Mouse (Mus musculus) left cerebral cortex, adult 2 months (tissue): ENCODE data around the gene Ap3d1. TPM values are rescaled to one million over a fixed set of nuclear protein-coding genes. Genes with fewer than 3 reads are reported as not detected.
A peak's percentile ranks its signal among the peaks of the same experiment; 100 is the strongest.

ENCODE experiments used
- DNase-seq, 2 experiments: peaks; one replicate each; pipeline ENCODE4 v3.0.0; 2021 to 2022; ENCODE audit warnings: low spot score in 2 of 2, mixed read lengths in 1 of 2; ENCODE audit errors: extremely low spot score in 1 of 2
- H3K27ac ChIP-seq: fragments of 200-600 bp; 2 replicates; pipeline ENCODE4 v1.8.1; 2022
- H3K4me3 ChIP-seq: fragments of 200-600 bp; 2 replicates; pipeline ENCODE4 v1.8.1; 2022
- CTCF ChIP-seq: fragments of 200-600 bp; IDR thresholded peaks from 2 replicates; pipeline ENCODE4 v1.8.1; 2022; ENCODE audit warnings: antibody characterized with exemption, mild to moderate bottlenecking, moderate library complexity
- intact Hi-C: fragments of 180-260 bp; cut with DNase I; formaldehyde crosslinking; loops from one replicate; pipeline ENCODE4 v1.15.1; 2025
- total RNA-seq, 2 experiments: library from RNA; stranded (reverse); gene quantifications; 2 replicates each; pipeline ENCODE4 v1.2.3; 2021

Gene Ap3d1
- total RNA-seq, 2 experiments from 2014 or later: 150 to 151 TPM

DNA sequence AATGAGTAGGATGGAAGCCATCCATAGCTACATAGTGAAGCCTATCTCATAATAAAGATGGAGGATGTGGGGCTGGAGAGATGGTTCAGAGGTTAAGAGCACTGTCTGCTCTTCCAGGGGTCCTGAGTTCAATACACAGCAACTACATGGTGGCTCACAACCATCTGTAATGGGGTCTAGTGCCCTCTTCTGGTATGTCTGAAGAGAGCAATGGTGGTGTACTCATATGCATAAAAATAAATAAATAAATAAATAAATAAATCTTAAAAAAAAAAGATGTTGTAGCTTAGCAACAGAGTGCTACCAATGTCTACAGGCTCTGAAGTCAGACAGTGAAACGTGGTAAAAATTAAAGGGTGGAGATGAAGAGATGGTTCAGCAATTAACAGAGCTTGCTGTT is 3.4 kb downstream of the Ap3d1 start:
- intact Hi-C loops: no loop called here
- no peak overlapping the region for H3K4me3 ChIP-seq
- H3K27ac ChIP-seq: no peak overlapping the region
- TF ChIP-seq CTCF: peak; percentile 29; the same call in 1 of the 2 replicates
- DNase-seq: no peak

DNA sequence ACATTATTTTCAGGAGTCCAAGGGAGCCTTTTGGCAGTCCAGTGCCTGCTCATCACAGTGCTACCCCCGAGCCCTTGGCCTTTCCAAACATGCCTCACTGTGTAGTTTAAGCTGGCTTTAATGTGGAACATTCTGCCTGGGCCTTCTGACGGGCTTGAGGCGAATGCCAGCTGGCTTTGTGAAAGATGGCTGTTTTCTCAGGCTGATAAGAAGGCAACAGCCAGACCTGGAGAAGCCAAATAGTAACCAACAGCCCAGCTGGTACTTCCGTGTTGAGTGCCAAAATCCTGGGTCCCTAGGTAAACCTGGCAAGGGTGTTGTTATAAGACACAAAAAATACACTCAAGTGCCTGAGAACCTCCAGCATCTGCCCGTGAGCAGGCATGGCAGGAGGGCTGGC is 5.3 kb downstream of the Ap3d1 start:
- intact Hi-C loops: no loop called here
- Histone ChIP-seq H3K4me3 (no peak overlapping the region), H3K27ac (no peak overlapping the region)
- TF ChIP-seq CTCF: no peak
- no peak for DNase-seq

DNA sequence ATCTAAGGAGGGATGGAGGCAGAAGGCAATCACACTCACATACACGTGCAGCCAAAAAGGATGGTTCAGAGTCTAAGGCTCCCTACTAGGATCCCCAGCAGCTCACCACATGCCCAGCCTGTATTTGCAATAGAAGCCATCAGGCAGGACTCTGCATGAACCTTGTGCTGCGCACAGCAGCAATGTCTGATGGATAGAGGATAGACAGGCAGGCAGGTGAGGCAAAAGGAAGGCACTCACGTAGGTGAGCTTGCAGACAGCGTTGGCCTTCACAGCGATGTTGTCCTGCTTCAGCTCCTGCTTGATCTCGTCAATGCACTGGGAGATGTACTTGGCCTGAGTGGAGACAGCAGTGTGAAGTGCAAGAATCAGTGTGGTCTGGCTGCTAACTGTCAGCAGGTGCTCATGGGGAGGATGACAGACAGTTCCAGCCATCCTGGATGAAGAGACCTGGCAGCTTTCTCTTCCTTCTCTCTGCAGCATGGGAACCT is 9.4 kb downstream of the Ap3d1 start:
- intact Hi-C loops: no loop called here
- no peak overlapping the region for H3K27ac ChIP-seq
- DNase-seq: no peak
- TF ChIP-seq CTCF: no peak
- no peak overlapping the region for H3K4me3 ChIP-seq

DNA sequence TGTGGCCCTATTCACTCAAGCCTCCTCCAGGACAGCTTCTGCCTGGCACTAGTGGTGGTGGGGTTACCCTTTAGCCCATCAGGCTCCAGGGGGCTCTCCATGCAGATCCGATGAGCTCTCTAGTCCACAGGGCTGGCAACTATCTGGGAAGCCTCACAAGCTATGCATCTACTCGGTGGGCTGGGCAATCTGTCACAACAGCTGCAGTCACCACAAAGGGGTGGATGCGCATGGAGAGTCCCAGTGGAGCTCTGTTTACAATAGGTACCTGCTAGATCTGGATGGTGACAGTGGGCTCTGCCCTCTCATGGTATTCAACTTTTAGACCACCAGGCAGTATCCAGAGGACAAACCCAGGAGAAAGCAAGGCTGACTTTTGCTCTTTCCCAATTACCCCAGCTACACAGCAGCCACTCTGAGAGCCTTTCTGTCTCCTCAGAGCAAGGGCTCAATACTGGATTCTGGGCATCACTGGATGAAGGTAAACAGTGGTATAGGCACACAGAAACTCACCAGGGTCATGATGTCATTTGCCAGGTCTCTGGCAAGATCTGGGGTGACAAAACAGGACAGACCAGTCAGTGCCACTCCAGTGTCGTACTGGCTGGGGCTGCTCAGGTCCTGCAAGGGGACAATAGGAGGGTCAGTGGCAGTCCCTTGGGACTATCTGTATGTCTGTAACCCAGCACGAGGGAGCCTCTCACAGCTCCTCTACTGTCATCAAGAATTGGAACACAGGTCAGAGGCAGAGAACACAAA is 14.5 kb downstream of the Ap3d1 start:
- Histone ChIP-seq H3K4me3 (no peak overlapping the region), H3K27ac (no peak overlapping the region)
- no peak for TF ChIP-seq CTCF
- intact Hi-C loops: no loop called here
- DNase-seq: no peak

DNA sequence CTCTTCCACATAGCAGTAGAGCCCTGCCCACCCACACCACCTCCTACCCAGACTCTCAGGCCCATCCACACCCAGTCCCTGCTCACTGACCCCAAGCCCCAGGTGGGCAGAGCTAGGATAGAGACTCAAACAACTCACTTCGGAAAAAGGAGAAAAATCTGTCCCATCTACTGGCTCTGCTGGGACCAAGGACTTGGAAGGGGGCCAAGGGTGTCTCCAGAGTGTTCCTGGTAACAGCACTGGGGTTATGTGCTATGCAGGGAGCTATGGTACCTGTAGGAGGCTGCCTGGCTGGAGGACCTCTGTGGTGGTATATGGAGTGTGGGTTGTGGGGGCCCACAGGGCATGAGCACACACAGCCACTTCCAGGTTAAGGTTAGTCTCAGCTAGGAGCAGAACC is 24.8 kb downstream of the Ap3d1 start:
- no peak overlapping the region for H3K4me3 ChIP-seq
- H3K27ac ChIP-seq: no peak overlapping the region
- intact Hi-C loops: no loop called here
- no peak for TF ChIP-seq CTCF
- no peak for DNase-seq

DNA sequence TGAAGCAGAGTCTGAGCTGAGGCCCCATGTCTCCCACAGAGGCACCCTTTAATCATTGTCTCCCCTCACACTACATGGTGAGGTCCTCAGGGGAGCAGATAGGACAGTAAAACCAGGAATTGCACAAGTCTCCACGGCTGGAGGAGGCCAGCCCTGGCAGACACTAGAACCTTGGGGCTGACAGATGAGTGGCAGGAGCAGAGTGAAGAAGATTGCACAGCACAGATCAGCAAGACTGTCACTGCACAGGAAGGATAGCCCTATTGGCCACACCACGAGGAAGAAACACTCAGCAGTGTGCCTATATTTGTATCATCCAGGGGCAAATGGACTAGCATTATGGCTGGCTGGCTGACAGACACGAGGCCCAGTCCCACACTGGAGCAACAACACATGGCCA is 31.2 kb downstream of the Ap3d1 start:
- Histone ChIP-seq H3K27ac (no peak overlapping the region), H3K4me3 (no peak overlapping the region)
- DNase-seq: no peak
- intact Hi-C loops: no loop called here
- TF ChIP-seq CTCF: no peak

DNA sequence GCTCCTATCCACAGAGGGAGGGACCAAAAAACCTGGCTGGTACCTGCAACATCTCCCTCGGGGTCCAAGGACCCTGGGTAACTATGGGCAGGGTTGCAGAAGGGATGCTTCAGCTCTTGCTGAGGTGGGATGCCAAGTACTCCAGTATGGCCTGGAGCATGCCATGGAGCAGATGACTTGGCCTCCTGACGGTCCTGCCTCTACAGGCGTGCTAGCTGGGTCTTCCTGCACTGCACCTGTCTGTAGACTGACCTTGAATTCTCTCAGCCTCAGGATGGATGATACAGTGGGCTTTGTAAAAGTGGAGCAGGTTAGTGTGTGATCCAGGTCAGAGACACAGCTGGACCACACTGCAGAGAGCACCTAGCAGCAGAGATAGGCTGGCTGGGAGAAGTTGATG is 36.6 kb downstream of the Ap3d1 start:
- intact Hi-C loops: no loop called here
- no peak for TF ChIP-seq CTCF
- no peak overlapping the region for H3K27ac ChIP-seq
- no peak overlapping the region for H3K4me3 ChIP-seq
- DNase-seq: no peak

DNA sequence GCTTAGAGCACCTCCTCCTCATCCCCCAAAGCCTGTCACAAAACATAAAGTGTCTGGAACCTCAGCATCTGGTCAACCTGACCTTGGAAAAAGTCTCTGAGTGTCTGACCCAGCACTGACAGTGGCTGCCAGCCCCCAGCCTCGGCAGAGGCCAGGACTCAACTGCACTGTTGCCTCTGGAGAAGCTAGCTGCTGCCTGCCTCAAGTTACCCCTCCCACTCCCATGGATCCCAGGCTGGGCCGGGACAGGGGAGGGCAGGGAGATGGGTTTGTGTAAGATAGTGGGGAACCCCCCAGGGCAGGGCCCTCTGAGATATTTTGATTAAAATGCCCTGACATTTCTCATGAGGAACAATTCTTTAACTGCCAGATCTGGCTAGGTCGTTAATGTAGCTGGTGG is 37.0 kb downstream of the Ap3d1 start:
- no peak for TF ChIP-seq CTCF
- intact Hi-C loops: no loop called here
- H3K4me3 ChIP-seq: no peak overlapping the region

DNA sequence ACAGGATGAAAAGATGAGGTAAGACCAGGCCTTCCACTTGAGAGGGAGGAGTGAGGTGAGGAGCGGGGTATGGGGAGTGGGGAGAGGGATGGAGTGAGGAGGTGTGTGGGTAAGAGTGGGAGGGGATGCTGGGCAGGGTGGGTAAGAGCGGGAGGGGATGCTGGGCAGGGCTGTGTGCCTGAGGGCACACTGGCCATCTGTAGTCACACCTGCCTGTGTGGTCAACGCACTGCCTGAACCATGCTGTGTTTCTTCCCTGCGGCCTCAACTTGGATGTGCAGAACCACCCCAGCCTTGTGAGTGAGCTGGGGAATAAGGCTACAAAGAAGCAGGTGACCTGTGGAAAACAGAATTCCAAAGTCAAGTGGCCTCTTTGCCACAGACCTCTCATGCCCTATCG is 37.6 kb downstream of the Ap3d1 start:
- no peak for DNase-seq
- Histone ChIP-seq H3K4me3 (no peak overlapping the region), H3K27ac (no peak overlapping the region)
- intact Hi-C loops: loop anchor here (5.0 kb wide), 1 partner anchor 47 kb away; the partner anchor contains the start of gene Btbd2
- TF ChIP-seq CTCF: no peak

More for the DNA sequence above, 37.0 kb downstream of the Ap3d1 start:
- no peak overlapping the region for H3K27ac ChIP-seq
- no peak for DNase-seq

DNA sequence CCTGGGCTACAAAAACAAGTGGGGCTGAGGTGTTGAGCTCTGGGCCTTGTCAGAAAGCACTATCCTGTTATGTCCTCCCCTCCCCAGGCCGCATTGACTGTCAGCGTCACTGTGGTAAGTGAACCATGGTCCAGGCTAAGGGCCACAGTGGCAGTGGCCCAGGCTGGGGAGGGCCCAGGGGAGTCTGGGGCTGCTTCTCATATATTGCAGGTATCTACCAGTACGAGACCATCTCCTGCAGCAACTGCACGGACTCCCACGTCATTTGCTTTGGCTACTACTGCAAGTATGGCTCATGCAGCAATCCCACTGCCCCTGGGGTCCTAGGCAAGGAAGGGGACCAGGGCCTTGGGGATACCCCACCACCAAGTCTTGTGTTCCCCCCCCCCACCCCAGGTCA is 38.4 kb downstream of the Ap3d1 start:
- no peak for DNase-seq
- TF ChIP-seq CTCF: no peak
- intact Hi-C loops: loop anchor here (2.0 to 5.0 kb wide), 2 partner anchors 46 to 81 kb away; partner anchors contain the start of genes Btbd2 and Csnk1g2
- Histone ChIP-seq H3K4me3 (peak overlapping the region; percentile 73), H3K27ac (peak overlapping the region; percentile 92; the same call in 1 of the 2 replicates)

DNA sequence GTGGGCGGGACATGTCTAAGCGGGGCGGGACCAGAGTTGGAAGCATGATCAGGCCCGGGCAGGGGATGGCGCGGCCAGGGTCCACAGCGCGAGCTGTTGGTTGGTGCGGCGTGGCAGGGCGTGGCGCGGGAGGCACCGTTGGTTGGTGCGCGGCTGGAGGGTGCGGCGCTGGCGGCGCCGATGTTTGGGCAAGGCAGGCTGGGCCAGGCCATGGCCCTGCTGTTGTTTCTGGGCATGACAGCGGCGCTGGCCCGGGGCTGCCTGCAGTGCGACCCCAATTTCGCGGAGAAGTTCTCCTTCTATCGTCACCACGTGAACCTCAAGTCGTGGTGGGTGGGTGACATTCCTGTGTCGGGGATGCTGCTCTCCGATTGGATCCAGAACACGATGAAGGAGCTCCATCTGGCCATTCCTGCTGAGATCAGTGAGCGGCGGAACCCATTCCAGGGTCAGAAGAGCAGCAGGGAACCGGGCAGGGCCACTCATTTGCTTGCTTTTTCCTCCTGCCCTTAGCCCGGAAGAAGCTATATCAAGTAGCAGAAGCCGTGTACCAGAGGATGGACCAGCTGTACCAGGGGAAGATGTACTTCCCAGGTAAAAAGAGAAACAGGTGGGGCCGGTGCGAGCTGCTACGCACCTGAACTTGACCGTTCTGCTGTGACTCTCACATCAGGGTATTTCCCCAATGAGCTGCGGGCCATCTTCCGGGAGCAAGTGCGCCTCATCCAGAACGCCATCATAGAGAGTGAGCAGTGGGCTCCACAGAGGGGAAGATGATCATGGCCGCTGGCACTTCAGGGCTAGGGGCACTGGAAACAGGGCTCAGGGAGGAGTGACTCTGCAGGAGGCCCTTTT is 39.3 kb downstream of the Ap3d1 start:
- DNase-seq: peak; percentile 93
- intact Hi-C loops: loop anchor here (1.0 to 5.0 kb wide), 3 partner anchors 26 to 80 kb away; partner anchors contain the start of genes Btbd2 and Csnk1g2
- no peak; the same call in none of the 2 replicates for TF ChIP-seq CTCF
- Histone ChIP-seq H3K27ac (peak overlapping the region; percentile 92), H3K4me3 (peak overlapping the region; percentile 73)
